Mouse (Mus musculus): Measurements from ENCODE around the gene Flnb.

The Flnb gene

DNA sequence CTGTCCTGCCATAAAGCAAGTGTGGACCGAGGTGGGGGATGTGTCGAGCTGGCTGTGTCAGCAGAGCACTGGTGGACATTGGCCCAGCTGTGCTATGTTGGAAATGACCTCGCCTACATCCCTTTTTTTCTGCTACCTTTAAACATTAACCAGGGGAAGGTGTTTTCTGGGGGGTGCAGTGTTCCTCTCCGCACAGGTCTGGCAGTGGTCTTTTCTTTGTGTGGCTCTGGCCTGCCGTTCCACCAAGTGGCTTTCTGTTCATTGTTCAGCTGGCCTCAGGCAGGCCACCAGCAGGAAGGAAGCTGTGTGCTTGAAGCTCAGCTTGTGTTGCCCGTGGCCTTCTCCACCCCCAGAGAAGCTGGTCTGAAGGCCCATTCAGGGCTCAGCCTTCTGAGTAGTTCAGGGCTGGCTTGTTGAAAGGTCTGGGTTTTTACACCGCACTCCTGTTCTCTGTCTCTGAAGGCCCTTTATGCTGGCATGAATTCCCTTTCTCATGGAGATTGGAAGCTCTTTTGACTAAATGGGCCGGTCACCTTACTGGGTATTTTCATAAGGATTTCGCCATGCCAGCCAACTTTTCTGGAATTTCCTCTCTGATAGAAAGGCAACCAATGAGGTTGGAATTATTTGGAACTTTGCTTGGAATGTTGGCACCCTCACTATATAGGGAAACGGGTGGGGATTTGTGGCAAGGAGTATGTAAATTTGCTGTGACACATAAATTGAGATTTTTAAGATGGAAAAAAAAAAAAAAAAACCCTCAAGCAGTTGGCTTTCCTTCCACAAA, 8.6 kb downstream of the Flnb start:
- DNase-seq = peak; percentile 45

DNA sequence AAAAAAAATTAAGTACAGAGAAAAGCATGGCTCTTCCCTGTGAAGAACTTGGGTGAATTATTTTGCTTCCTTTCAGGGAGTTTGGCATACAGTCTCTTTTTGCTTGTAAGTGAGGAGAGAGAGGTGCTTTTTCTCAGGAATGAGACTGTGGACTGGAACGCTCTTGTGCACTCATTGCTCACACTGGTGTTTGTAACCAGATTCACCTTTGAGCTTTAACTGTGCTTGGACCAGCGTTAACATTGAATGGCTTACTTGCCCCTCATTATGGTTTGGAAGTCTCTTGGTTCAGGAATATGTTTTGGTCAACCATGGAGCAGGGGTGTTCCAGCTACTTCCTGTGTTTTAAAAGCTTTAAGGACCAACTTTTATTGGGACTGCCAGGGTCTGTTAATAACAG, 11.4 kb downstream of the Flnb start:
- DNase-seq = no peak

DNA sequence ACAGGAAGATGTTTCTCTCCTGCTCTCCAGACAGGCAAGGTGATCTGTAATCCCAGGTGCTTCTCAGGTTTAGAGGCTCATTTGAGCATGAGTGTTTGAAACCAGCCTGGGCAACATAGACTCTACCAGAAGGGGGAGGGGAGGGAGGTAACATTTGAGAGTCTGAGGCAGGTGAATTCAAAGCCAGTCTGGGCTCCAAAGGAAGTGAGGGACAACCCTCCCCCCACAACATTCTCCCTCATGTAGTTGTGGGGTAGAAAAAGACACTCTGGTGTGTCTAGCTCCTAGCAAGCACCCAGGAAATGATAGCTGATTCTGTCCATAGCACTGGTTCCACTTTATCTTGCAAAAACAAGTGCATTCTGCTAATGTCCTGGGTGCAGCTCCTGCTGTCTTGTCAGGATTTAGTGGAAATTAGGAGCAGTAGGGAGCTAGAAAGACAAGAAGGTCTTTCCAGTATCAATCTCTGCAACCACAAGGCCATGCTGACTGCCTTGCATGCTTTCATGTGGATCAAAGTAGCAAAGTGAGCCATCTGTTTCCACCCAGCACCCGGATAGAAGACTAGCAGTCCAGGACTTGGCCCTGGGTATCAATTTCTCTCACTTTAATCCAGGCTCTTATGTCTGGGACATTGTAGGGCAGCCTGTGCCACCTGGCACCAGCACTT, 14.1 kb downstream of the Flnb start:
- no peak for DNase-seq

DNA sequence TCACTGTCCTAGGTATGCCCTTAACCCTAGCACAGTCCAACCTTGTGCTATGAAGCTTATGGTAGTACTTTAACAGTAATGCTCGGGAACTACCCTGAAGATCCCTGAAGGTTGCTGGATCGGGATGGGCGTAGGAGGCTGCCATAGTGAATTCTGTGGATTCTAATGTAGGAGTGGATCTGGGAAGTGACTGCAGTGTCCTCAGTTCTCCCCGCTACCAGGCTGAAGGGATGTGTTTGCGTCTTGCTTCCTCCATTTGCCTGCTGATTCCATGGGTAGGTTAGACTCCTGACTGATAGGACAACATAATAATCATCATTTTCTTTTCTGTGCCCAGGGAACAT, 14.7 kb downstream of the Flnb start:
- no peak for DNase-seq

DNA sequence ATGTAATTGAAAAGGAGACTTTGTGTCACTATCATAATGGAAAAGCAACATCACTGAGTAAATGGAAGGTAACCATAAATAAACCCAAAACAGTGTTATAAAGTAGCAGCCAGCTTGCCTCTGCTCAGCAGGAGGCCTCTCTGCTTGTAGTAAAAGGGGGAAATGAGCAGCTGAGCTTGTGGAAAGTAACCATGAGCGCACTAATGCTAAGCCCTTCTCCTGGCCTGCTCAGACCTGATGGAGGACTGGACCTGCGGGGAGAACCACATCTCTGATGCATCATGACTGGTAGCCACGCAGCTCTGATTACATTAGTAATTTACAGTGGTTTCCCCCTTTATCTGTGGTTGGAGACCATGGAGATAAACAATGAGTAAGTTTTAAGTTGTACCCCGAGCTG, 15.7 kb downstream of the Flnb start:
- DNase-seq = no peak

DNA sequence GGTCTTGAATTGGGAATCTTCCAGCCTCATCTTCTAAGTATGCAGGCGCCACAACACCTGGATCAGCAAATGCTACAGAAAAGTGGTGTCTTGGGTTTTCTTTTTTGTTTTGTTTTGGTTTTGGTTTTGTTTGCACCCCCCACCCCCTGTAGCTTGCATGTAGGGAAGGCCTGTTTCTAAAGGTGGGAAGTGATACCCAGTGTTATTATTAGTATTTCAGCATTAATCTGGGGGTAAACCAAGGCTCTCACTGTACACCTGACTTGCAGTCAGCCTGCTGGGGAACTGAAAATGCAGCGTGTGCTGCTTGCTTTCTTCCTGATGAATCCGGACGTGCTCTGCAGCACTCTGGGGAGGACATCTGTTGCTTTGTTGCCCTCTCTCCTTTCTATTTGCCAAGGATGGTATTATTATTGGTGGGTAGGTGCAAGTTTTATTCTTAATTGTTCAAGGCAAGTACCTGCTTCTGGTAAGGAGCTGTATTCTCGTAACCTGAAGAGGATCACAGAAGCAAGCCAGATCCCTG, 20.9 kb downstream of the Flnb start:
- DNase-seq = no peak

DNA sequence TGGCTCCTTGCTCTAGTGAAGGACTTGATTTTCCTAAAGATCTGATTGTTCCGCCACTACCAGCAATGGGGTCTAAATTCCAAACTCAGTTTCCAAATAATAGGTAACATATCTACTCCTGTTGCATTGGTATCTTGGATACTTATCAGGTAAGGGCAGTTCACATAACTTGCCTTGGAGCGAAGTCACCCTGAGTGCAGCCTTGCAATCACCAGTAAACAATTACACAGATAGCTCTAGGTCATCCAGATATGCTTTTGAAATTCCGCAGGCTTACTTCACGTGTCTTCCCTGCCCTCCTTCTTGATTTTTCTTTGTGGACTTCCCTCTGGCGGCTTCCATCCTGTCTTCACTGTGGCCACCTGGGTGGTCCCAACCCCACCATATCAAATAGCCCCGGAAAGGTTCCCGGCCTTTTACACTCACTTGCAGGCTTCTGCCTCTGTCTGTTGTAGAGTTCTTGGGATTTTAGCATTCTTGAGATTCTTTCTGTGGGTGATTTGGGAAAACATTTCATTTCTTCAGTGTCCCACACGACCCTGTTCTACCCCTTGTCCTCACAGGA, 22.3 kb downstream of the Flnb start:
- DNase-seq = no peak

DNA sequence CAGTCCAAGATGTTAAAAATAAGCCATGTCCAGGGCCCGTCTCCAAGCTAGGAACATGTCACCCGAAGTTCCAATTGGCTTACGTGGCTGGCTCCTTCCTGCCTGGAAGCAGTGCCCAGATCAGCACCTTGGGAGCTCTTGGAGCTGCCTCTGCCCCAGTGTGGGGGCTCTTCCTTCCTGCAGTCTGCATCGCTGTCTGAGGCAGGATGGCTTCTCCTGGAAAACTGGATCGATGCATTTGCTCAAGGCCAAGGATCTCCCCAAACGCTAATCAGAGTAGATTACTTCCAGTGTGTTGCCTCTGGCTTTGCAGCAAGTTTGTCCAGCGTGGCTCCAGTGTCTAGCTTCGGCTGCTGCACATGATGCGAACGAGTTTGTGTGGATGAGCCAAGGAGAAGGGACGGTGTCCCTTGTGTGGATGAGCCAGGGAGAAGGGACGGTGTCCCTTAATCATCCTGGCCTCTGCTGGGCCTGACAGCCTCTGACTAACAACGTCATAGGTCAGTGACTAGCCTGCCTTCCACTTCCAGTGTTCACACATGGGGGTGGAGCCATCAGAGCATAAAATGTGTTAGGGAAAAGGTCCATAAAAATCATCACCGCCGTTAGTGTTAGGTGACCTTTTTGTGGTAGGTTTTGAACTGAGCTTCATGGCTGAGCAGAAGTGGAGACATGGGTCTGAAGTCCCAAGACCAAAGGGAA, 25.0 kb downstream of the Flnb start:
- no peak for DNase-seq

DNA sequence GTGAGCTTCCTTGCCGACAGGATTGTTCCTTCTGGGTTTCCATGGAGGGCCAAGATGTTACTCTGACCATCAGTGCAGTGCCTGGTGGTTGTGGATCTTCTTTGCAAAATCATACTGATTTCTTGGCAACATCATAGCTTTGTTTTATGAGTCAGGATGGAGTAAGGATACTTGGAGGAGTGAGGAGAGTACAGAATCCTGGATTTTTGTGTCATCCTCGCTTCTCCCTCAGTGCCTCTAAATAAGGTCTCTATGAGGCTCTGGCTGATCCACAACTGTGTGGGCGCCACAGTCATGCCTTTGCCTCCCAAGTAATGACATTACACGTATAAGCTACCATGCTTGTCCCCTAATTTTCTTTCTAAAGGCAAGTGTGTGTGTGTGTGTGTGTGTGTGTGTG, 28.9 kb downstream of the Flnb start:
- DNase-seq = no peak

DNA sequence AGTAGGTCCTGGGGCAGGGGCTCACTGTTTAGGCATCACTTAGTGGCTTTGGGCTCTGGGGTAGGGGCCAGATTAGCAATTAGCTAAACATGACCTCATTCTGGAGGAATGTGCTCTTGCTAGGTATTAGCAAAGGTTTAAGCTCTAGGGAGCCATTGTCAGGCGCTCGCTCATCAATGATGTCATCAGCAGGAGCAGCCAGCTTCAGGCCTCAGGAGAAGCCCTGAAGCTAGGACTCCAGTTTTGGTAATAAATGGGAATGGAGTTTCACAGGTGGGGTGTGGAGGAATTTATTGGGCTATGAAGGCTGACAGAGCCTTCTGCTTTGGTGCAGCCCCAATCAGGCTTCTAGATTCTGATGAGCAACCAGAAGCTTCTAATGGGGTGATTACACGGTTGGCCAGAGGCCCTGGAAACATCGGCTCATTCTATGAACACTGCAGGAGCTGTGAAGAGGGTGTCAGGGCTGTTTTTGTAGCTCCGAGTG, 30.0 kb downstream of the Flnb start:
- DNase-seq = no peak

DNA sequence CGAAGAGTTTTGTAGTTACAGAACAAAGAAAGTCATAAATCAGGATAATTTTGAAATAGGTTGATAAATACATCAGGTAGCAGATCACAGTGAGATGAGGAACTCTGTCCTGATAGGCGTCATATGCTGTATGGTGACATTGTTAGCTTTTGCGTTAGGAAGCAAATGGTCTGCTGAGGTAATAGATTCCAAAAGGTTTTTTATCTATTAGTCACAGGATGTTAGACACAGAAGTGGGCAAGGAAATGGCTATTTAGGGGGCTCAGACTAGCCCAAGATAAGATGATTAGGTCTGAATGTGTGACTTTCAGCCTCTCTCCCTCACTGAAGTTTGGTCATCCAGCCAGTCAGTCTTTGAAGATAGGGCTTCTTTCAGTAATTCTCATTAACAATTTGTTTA, 33.2 kb downstream of the Flnb start:
- no peak for DNase-seq

DNA sequence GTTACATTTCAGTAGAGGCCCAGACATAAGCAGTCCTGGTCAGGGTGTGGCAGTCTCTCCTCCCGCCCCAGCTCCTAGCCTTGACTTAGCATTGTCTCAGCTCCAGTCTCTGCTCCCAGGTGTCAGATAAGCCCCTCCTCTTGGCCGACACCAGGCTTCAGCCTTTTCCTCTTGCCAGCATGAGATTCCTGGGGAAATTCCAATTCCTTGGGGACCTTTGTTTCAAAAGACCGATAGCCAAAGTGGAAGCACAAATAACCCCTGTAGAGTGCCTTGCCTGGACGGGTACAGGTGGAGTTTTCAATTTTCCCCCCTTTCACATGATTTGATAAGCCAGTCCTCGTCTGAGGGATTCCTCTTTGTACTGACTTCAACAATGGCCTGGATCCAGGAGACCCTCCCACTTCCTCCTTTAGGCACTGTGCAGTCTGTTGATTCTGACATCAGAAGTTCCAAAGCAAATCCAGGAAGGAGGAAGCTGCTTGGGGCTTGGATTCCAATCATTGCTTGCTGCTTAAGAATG, 33.8 kb downstream of the Flnb start:
- DNase-seq = peak; percentile 88

DNA sequence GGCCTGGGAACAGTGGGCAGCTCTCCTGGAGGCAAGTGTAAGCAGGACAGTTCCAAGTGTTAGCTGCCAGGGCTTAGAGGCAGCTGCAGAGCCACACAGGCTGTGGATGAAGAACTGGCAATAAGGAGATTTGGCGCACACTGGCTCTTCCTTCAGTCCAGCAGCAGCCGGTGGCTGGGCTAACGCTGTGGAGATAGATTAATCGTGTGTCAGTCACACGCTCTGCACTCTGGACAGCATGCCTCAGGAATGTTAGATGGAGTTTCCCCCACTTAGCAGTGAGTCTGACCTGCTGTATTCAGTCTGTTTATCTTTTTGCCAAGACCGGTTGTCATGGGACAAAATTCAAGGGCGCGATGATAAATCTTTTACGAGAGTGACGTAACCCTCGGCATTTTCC, 35.9 kb downstream of the Flnb start:
- peak; percentile 32 for DNase-seq

DNA sequence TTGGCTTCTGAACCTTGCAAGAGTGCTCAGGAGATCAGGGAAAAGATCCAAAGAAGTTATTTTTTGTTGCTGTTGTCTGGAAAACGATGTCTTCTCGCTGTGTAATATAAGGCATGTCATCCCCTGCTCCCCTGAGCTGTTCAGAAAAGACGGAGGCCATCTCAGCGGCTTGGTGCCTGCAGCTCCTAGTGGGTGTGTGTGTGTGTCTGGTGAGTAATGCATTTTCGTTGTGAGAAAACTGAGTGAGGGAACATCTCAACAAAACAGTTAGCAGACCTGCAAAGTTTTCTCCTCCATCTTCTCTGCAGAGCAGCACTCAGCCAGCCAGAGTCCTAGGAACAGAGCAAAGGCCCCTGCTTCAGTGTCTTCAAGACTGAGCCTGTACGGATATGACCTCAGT, 36.6 kb downstream of the Flnb start:
- DNase-seq = no peak

DNA sequence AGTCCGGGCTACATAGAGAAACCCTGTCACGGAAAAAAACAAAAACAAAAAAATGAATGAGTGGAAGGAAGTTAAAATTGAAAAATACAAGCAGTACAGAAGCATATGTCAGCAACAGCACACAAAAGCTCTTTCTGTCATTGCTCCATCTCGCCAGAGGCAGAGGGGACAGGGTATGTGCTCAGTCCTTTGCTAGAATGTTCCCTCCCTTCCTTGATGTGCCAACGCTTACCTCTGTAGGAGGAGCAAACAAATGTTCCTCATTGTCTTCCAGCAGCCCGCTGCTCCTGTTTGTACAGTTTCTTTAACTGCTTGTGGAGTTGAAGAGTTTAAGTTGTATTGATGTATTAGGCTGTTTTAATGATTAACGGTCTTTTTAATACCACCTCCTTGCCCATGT, 37.3 kb downstream of the Flnb start:
- DNase-seq = no peak

DNA sequence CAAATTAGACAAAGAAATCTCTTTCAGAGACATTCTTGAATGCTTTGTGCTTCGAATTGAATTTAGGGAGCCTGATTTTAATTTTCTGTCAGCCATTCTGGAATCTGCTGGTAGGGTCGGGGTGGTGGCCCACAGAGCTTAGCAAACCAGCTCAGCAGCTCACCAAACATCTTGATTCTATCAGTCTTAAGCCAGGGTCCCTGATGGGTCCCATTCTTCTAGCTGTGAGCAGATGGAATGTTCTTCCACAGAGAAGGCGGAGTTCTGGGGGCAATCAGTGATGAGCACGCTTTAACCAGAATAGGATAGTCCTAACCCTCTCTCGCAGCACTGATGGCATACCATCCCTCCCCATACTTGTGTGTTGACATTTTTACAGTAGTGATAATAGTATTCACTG, 37.7 kb downstream of the Flnb start:
- no peak for DNase-seq

DNA sequence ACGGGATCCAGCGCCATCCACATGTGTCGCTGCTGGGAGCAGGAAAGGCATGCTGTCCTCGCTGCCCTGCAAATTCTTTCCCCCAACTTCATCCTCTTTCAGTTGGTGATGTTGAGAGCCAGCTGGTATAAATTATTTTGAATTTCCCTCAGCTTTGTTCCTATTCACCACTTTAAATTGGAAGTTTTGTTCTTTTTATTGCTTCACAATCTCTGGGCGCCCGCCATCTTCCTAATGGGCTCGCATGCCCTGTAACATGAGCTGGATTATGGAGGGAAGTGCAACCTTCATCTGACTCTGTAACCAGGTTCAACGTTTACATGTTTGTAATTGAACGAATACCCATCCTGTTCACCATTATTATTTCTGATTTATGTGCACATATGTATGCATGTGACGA, 38.6 kb downstream of the Flnb start:
- DNase-seq = no peak

DNA sequence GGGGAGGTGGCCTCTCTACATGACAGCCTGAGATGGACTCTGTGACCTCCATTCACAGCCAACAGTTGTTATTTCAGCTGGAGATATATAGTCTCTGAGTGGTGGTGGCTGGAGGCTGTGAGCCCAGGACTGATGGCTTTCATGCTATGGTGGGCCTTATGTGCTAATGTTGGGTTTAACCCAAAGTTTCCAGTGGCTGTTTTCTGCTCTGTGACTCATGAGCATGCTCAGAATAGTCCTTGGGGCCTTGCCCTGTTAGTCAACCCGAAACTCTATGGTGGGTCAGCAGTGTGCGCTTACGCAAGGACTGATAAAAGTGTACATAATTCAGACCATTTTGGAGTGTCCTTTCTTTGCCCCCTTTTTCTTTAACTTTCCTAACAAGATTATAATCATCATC, 40.1 kb downstream of the Flnb start:
- no peak for DNase-seq

DNA sequence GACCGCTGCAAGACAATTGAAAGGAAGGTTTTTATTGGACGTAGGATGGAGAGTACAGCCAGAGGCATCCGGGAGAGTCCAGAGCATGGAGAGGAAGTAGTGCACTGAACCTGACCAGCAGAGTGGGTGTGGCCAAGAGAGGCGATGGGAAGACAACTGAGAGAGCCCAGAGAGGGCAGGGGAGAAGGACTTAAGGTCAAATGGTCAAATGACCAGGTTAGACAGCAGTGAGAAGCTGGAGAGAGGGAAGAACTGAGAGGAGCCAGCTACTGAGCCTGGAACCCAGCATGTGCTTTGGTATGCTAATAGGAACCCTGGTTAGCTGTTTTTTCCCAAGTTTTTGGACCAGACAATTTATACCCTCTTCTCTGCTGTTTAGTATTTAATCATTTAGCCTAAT, 40.7 kb downstream of the Flnb start:
- DNase-seq = no peak

DNA sequence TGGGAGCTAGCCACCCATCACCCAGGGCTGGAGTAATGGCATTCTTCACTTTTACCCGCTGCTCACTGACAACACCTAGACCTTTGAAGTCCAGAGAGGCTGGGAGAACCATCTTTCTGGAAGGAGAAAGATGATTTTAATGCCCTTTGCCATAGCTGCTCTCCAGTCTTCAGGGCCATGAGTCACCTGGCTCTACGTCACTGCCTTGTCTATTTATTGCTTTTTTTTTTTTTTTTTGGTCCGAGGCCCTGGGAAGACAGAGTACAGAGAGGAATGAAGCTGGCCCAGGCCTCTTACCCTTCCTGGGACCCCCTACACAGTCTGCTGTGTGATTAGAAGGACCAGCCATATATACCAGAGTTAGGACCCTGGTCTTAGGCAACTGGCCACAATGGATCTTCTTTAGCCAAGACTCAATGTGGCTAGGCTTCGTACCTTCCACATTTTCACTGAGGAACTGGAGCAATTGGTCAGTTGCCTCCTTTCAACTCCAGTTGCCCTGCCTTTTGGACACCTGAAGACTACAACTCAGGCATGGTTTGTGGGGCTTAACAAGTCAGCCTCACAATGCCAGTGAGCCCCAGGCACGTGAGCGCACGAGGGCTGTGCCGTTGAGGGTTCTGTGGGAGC, 42.9 kb downstream of the Flnb start:
- no peak for DNase-seq

DNA sequence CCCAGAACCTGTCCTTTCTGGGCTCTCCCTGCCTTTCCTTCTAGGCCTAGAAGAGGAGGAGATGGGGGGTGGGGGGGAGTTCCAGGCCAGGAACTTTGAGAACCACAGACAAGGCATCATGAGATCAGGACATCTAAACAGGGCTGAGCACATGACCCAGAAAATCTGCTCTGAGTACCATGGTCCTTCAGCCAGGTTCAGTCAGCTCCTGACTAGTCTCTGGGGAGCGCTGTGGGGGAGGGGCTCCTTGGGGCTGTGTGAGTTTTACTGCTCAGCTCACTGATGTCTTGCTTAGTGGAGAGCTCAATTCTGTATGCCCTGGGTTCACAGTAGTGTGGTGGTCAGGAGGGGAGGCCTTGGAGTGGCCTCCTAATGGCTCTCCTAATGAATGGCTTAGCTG, 43.5 kb downstream of the Flnb start:
- DNase-seq = no peak

DNA sequence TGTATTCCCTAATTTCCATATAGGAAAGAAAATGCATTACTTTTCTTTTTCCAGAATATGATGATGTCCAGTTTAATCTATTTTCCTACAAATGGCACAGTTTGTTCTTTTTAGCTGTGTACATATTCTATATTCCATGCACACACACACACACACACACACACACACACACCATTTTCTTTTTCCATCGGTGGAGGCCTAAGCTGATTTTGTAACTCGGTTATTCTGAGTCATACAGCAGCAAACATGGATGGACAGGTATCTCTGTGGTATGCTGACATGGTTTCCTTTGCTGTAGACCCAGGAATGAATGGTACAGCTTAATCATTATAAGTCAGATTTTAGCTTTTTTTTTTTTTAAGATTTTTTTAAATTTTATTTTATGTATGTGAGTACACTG, 44.5 kb downstream of the Flnb start:
- no peak for DNase-seq

DNA sequence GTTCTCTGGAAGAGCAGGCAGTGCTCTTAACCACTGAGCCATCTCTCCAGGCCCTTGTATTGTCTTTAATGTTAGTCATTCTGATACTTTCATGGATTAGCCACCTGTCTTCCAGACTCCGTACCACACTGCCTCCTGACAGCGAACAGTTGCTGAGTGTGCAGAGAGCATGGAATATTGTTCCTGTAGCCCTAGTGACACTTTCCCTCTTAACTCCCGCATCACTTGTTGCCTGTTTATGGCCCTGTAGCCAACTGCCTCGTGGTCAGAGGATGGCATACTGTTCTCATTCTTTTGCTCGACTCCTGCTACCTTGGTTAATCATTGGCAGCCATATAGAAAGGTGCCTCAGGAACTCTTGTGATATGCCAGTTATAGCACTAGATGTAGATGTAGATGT, 45.4 kb downstream of the Flnb start:
- DNase-seq = no peak
